Mouse (Mus musculus): ENCODE results near the gene Scai. TPM values are rescaled to one million over a fixed set of nuclear protein-coding genes. Genes with fewer than 3 reads are reported as not detected.

The Scai gene
- polyA plus RNA-seq, 1 experiment from 2014 or later: 3.2 TPM

DNA sequence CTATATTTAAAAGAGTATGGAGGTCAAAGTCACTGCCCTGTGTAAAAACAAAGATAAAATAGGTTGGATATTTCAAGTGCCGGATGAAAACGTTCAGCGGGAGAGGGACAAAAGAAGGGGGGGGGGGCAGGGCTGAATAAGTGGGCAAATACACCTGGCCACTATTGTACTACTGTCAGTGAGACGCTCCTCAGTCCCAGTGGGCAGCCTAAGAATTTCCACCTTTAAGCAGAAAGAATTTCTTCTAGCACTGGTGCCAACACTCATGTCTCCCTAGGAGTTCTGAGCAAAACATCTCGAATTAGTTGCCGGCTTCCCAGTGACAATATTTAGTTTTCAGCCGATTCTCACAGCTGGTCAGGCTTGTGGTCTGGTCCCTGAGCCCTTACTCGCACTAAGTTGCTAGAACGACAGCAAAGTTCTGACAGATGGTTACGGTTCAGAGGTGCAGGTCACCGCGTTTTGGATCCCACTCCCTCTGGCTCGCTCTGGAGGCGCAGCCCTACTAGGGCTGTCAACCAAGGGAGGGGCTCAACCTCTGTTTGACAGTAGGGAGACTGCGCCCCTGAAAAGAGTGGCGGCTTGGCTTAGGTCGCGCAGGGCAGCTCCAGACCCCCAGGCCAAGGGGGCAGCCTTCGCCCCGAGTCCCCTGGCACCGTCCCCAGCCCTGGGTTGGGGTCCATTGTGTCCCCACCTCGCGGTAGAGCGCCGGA lies 125.7 kb downstream of the Scai start:
- Histone ChIP-seq H3K9me3 (replicated peaks) (no peaks in the 10 kb centered on the region), H3K27me3 (replicated peaks) (no peaks in the 10 kb centered on the region), H3K27ac (peak overlapping the region; percentile 94), H3K9ac (peak overlapping the region; percentile 97), H3K4me3 (peak overlapping the region; percentile 95), H3K4me1 (peaks cover 12% of the 10 kb centered on the region), H3K4me2 (peak overlapping the region; percentile 89), H3K36me3 (peaks cover 32% of the 10 kb centered on the region)
- ATAC-seq: peak; percentile 85
- WGBS (ENCODE audit: insufficient replicate concordance): 3% methylated on average over 25 of the region's 25 CpGs

DNA sequence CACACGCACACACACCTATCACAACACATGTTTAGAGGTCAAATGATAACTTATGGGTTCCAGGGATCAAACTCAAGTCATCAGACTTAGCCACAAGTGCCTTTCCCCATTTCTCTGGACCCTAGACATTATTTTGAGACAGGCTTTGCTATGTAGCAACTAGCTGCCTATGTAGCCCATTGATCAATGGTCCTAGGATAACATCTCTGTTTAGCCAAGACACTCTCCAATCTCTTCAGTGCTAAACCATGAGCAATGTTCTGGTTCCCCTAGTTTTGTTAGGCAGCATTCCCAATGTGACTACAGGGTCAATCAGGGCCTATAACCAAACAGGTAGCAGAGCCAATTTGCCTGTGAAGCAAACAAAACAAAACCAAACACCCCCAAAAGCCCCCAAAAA lies 142.0 kb downstream of the Scai start:
- Histone ChIP-seq H3K27ac (no peak overlapping the region), H3K27me3 (replicated peaks) (no peaks in the 10 kb centered on the region), H3K9me3 (replicated peaks) (no peaks in the 10 kb centered on the region), H3K9ac (no peak overlapping the region), H3K4me1 (no peaks in the 10 kb centered on the region), H3K36me3 (peaks cover 90% of the 10 kb centered on the region), H3K4me2 (no peak overlapping the region), H3K4me3 (no peak overlapping the region)
- 85% methylated on average over 1 of the region's 1 CpGs for WGBS (ENCODE audit: insufficient replicate concordance)
- no peak for ATAC-seq

DNA sequence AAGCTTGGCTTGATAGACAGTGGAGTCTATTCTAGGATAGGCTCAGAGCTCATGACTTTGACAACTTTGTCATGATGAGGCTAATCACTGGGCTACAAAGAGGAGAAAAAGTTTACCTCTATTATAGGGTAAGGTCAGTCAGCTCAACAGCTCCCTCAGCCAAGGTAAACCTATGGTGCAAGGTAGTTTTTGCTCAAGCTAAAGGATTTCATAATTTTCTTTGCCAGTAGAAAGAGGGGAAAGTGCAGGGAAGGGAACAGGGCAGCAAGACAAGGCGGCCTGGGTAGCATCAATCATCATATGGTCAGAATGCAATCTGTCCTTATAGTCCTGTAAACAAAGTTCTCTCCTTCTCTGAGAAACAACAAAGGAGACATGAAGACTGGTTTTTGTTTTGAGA lies 150.3 kb downstream of the Scai start:
- Histone ChIP-seq H3K4me3 (no peak overlapping the region), H3K36me3 (peaks cover 82% of the 10 kb centered on the region), H3K9ac (no peak overlapping the region)

GRCm38 (mm10) chr2:39031611-39032010 lies 158.9 kb downstream of the Scai start:
- Histone ChIP-seq H3K4me3 (no peak overlapping the region), H3K4me2 (no peak overlapping the region), H3K4me1 (peaks cover 6% of the 10 kb centered on the region; the same call in 1 of the 2 replicates), H3K9me3 (replicated peaks) (no peaks in the 10 kb centered on the region), H3K9ac (no peak overlapping the region), H3K36me3 (peaks cover 87% of the 10 kb centered on the region), H3K27ac (no peak overlapping the region), H3K27me3 (replicated peaks) (no peaks in the 10 kb centered on the region)
- 85% methylated on average over 1 of the region's 1 CpGs for WGBS (ENCODE audit: insufficient replicate concordance)
- ATAC-seq: no peak

More for the DNA sequence above, 150.3 kb downstream of the Scai start:
- no peaks in the 10 kb centered on the region for H3K4me1 ChIP-seq
- WGBS (ENCODE audit: insufficient replicate concordance): 70% methylated on average over 1 of the region's 1 CpGs
- no peaks in the 10 kb centered on the region for H3K27me3 ChIP-seq (replicated peaks)
- no peak overlapping the region for H3K27ac ChIP-seq
- no peak for ATAC-seq
- H3K4me2 ChIP-seq: no peak overlapping the region
- no peaks in the 10 kb centered on the region for H3K9me3 ChIP-seq (replicated peaks)

GRCm38 (mm10) chr2:39020004-39020403 lies 170.5 kb downstream of the Scai start:
- no peaks in the 10 kb centered on the region for H3K27me3 ChIP-seq (replicated peaks)
- no peaks in the 10 kb centered on the region for H3K9me3 ChIP-seq (replicated peaks)
- H3K4me2 ChIP-seq: no peak overlapping the region
- H3K4me3 ChIP-seq: no peak overlapping the region
- no peaks in the 10 kb centered on the region for H3K4me1 ChIP-seq
- H3K27ac ChIP-seq: no peak overlapping the region
- peaks cover 95% of the 10 kb centered on the region for H3K36me3 ChIP-seq
- no peak for ATAC-seq
- H3K9ac ChIP-seq: no peak overlapping the region
- 76% methylated on average over 1 of the region's 1 CpGs for WGBS (ENCODE audit: insufficient replicate concordance)

DNA sequence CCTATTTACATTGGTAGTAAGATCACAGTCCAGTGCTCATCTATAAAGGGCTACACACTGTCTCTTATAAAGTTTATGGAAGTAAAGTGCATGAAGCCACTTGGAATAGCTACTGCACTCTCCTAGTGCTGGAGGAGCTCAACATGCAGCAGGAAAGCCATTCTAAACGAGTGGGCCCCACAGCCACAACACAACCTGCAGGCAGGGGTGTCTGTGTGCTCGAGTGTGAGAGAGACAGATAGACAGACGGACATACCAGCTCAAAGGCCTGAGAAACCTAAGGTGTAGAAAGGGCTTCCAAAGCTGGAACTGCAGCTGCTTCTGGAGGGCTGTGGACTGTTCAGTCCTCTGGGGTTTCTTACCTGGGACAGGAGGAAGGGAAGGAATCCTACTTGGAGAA lies 174.0 kb downstream of the Scai start:
- H3K36me3 ChIP-seq: peaks cover 94% of the 10 kb centered on the region
- WGBS (ENCODE audit: insufficient replicate concordance): 58% methylated on average over 3 of the region's 3 CpGs
- H3K27ac ChIP-seq: no peak overlapping the region
- H3K4me1 ChIP-seq: peaks cover 14% of the 10 kb centered on the region
- H3K4me3 ChIP-seq: no peak overlapping the region
- H3K4me2 ChIP-seq: no peak overlapping the region
- no peaks in the 10 kb centered on the region for H3K9me3 ChIP-seq (replicated peaks)
- H3K9ac ChIP-seq: no peak overlapping the region
- no peaks in the 10 kb centered on the region for H3K27me3 ChIP-seq (replicated peaks)
- ATAC-seq: no peak

Other genes with a start within 250 kb of the Scai start
- gene Wdr38, start 193.3 kb downstream of the Scai start, polyA plus RNA-seq (2016; fragmentation: Nextera tagmentation; extraction: Ambion mirVana): 0.89 and 1.3 TPM in 2 replicates
- gene Arpc5l, start 185.4 kb downstream of the Scai start, polyA plus RNA-seq (2016; fragmentation: Nextera tagmentation; extraction: Ambion mirVana): 83.0 and 84.9 TPM in 2 replicates
- 995 and 1,050 TPM in 2 replicates for gene Rpl35, start 185.1 kb downstream of the Scai start, polyA plus RNA-seq (2016; fragmentation: Nextera tagmentation; extraction: Ambion mirVana)
- gene Golga1, start 125.2 kb downstream of the Scai start, polyA plus RNA-seq (2016; fragmentation: Nextera tagmentation; extraction: Ambion mirVana): 12.1 and 15.9 TPM in 2 replicates
- 61.2 and 63.4 TPM in 2 replicates for gene Ppp6c, start 35.7 kb upstream of the Scai start, polyA plus RNA-seq (2016; fragmentation: Nextera tagmentation; extraction: Ambion mirVana)

Measured in liver, embryonic 12.5 days (tissue).